Mouse (Mus musculus): ENCODE data around the gene Tmem102.
A peak's percentile ranks its signal among the peaks of the same experiment; 100 is the strongest.

Gene Tmem102

DNA sequence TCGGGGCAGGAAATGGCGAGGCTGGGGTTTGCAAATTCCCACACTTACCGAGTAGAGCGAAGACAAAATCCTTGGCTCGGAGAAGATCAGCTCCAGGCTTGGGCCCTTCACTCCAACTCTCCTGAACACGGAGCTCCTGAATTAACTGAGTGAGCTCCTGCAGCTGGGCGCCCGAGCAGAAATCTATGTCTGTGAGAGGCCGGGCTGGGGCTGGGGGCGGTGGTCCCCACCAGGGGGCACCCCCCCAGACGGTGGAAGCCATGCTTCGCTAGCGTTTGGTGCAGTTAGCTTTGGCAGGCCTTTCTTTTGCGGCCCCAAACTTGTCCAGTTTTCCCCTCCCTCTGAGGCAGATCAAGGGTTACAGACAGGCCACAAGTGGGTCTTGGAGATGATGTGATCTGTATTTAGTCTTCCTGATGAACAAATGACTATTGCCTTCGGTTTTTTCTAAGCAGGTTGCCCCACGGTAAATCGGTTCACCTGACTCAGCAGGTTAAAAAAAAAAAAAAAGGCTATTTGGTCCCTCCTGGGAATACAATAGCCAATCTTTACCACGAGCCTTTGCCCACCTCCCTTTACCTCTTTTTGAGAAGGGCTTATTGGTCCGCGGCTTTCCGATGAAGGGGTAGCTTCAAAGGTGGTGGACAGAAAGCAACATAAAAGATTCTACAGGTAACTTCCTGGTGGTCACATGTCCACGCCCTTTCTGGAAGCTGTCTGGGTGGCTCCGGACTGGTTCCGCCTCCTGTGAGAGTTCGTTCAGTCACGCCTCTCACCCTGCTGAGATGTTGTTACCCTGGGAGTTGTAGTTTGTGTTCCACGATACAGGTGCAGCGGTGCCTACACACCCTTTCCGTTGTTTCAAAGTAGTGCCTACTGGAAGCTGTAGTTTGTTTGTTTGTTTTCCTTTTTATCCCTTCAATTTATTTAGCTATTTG is at the start of gene Tmem102:
TSS of gene Tmem102 (minus strand) at position 653 of the 938 bp plus-strand sequence.
- DNase-seq (ENCODE audit: low spot score), result no peak

DNA sequence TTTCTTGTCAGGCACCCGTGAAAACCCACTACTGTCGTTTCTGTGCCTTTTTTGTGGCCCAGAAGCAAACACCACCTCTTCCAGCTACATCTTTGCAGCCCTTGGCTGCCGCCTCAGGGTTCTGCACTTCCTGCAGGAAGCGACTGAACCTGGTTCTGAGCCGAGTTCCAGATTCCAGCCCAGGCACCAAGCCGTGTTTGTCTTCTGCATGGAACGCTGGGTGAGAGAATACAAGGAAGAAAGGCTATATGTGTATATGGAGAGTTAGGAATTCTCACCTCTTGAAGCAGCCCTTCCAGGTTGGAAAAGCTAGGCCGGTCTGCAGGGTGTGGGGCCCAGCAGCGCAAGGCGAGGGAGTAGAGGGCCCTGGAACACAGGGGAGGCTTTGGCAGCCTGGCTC is 49.3 kb upstream of the Tmem102 start:
- DNase-seq (ENCODE audit: low spot score), result no peak

DNA sequence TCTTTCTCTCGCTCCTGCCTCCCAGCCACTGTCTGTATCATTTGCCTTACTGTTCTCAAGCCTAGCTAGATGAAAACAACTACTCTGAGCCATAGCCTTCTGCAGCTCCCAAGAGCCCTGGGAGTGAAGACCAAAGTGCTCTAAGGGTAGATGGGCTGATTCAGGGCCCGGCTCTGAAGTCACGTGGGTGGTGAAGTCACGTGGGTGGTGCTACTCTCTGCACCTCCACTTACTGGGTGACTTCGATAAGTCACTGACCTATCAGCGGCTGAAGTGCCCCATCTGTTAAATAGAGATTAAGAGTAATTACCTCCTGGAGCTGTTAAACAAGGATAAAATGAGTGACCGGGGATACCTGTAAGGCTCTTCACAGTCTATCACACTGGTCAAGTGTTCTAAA is 48.6 kb upstream of the Tmem102 start:
- DNase-seq (ENCODE audit: low spot score), result no peak

DNA sequence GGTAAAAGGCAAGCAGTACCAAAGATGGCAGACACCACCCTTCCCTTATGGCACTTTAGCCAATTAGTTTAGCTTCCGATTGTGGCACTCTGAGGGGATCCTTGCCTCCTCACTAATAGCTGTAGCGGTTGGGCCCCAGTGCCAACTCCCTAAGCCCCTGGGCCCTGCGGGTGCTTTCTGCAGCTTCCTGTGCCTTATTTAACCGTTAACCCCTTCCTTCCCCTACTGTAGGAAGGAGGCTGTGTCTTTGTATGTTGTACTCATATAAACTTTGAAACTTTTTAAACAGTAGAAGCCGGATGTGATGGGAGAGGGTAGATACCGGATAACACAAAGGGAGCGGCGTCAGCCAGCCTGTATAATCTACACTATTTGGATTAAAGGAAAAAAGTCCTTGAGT is 45.3 kb upstream of the Tmem102 start:
- DNase-seq (ENCODE audit: low spot score), result no peak

DNA sequence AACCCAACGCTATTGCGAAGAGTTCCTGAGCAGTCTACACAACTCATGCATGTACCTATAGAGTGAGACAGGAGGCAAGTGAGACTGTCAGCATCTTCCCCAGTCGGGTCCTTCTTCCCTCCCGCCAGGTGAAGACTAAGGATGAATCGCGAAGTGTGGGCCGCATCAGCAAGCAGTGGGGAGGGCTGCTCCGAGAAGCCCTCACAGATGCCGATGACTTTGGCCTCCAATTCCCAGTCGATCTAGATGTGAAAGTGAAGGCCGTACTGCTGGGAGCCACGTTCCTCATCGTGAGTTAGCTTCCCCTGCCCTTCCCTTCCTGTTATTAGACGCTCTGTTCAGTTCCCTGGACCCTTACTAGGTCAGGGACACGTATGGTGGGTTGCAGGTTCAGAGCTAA is 44.5 kb upstream of the Tmem102 start:
- DNase-seq (ENCODE audit: low spot score), result no peak

DNA sequence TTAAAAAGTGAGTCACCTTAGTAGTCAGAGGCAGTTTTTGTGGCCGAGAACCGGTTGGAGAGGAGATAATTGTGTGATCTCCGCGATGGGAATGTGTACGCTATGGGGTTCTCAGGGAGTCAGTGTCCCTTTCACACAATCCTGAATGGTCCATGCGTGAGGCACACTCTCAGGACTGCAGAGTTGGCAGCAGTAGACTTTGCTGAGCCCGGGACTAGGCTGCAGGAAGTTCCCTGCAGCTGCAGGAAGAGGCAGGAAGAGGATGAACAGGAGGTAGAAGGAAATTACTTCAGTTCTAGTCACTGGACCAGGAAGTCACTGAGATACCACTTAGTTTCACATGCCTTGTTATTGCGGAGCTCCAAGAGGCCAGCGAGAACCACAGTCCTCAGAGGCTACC is 43.7 kb upstream of the Tmem102 start:
- DNase-seq (ENCODE audit: low spot score), result no peak

DNA sequence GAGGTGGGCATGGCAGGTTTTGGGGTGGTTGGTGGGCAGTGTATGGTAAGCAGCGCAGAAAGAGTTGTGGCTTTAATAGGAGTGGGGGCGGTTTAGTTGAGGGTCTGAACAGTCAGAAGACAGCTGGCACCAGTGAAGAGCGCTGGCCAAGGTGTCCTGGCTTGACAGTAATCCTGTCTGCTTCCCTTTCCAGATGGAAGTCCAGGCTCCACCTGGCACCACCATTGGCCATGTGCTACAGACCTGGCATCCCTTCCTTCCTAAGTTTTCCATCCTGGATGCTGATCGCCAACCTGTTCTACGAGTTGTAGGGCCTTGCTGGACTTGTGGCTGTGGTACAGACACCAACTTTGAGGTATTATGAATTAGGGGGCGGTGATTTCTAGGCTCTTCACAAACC is 42.6 kb upstream of the Tmem102 start:
- no peak for DNase-seq (ENCODE audit: low spot score)

DNA sequence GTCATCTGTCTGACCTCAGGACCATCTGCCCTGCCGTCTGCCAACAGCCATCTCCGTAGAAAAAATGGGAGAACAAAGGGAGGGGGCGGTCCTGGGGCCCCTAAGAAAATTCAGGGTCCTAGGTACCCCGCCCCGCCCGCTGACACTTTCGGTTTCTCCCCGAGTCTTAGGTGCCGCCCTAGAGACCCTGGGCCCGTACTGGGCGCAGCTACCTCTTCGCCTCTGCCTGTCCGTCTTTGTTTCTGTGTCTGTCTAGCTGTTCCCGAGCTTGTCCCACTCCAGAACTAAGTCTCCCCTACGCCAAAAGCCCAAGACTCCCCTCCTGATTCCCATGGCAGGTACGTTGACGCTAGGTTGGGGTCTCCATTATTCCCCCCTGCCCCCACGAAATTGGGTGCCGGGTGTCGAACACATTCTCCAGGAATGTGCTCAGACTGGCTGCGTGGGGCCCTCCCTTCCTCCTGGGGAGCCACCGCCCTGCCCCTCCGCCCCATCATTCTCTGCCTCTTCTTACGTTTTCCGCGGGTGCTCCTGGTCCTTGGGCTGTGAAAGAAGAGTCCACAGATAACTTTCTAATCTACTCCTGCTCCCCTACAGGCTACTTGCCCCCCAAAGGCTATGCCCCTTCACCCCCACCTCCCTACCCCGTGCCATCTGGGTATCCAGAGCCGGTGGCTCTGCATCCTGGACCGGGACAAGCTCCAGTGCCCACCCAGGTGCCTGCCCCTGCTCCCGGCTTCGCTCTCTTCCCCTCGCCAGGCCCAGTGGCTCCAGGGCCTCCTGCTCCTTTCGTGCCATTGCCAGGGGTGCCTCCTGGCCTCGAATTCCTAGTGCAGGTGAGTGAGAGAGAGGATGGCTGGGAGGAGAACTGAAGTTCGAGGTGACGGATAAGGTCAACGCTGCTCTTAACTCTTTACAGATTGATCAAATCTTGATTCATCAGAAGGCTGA is 41.6 kb upstream of the Tmem102 start:
- no peak for DNase-seq (ENCODE audit: low spot score)

DNA sequence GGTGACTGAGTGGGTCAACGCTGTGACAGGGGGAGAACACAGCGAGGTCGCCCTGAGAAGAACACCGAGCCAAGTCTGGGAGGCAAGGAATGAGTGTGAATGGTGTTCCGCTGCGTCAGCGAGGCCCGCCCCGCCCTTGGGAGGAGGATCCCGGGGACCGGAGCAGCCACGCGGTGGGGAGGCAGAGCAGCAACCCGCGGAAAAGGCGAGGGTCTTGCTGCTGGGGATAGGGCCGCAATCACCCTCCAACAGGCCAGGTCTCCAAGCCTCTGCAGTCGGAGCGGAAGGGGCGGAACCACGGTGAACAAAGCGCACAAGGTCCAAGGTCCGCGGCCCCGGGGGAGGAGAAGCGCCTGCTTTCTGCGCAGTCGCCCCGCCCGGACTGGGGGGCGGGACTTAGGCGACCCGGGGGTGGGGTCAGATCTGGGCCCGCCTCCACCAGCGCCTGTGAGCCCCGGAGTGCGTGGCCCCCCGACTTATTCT is 40.8 kb upstream of the Tmem102 start, which contains the start of gene Plscr3:
TSS of gene Plscr3 (plus strand) at position 179 of the 483 bp plus-strand sequence.
- DNase-seq (ENCODE audit: low spot score), result peak; percentile 80

DNA sequence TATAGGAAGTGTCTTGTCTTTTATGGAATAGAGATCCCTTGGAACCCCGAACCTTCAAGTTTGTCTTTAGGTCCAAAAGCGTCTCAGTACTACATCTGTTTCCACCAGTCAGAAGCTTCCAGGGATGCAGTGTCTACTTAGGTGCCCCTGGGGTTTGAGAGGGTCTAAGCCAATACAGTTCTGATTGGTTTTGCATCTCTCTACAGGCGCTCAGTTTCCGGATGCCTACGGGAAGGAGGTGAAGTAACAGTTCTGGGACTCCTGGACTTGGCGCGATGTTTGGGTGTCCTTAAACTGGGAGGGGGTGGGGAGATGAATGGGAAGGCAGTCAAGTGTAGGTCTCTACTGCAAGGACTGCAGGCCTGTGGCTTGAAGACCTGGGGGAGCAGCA is 33.3 kb upstream of the Tmem102 start:
- DNase-seq (ENCODE audit: low spot score), result no peak

DNA sequence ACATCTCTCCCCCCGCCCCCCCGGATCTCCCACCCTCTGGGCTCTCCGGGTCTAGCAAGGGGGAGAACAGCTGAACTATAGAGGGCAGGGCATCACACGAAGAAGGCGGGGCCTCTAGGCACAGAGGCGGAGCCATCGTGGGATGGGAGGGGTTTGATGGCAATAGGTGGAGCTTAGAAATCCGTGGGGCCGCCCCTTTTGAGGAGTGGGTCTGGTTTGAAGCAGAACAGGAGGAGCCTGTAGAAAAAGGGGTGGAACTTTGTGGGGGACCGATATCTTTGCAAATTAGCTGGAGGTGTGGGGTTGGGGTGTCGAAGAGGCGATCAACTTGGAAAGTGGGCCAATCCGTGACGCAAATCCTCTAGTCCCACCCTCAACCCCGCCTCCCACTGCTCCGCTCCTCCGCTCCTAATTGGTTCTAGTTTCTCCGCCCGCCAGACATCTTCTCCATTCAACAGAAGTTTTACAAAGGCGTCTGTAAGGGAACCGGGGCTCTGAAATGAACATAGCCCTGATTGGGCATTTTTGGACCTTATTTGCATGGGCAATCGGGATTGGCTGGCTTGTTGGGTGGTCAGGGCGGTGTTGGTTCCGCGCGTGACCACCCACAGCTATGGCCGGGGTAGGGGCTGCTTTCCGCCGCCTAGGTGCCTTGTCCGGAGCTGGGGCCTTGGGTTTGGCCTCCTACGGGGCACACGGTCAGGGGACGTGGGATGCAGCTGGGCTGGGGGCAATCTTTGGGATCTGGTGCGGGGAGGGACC is 32.7 kb upstream of the Tmem102 start, which contains the start of gene Tmem256:
TSS of gene Tmem256 (plus strand) at position 563 of the 762 bp plus-strand sequence.
- peak; percentile 91 for DNase-seq (ENCODE audit: low spot score)

DNA sequence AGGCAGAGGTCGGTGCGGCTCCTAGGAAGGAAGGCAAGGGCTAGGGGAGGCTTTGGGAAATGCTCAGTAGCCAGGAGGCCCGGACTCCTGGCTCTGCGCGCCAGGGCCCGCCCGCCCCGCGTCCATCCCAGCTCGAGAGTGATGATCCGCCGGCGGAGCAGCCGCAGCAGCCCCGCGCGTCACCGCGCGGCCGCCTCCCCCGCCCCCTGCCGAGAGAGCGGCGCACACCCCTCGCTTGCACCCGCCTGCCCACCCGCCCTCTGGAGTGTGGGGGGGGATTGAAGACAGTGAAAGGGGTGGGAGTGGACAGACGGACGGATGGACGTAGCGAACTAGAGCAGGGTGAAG is 32.2 kb upstream of the Tmem102 start, which contains the start of gene Nlgn2:
TSS of gene Nlgn2 (minus strand) at position 181 of the 348 bp plus-strand sequence.
- no peak for DNase-seq (ENCODE audit: low spot score)

DNA sequence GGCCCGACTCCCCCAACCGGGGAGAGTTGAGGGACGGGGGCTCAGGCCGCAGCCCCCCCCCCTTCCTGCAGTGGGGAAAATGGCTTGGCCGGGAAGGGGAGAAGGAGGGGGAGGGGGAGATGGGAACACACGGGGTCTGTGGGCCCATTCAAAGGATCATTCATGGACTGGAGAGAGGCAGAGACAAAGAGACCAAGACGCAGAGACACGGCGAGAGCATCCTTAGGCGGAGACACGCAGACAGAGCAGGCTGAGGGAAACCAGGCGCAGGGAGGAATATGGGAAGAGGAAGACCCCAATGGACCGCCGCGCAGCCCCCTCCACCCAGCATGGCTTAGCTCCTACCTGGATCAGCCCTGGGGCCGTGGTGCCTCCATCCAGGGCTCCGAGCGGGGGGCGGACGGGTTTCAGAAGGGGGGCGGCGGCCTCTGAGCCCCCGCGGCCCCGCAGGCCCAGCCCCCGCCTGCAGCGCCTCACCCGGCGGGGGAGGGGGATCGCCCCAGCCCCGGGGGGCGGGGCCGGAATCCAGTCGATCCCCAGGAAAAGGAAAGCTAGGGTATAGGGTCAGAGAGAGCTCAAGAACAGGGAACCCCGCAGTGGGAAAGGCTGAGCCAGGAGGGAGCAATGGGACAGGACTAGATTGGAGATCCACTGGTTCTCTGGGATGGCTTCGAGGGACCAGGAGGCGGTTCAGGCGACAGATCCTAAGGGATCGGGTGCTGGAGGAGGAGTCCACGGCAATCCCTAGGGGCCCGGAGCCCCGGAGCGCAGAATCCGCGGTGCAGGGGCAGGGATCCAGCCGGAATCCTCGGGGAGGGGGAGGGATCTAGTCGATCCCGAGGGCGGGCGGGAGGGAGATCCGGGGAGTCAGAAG is 31.5 kb upstream of the Tmem102 start:
- DNase-seq (ENCODE audit: low spot score), result no peak

DNA sequence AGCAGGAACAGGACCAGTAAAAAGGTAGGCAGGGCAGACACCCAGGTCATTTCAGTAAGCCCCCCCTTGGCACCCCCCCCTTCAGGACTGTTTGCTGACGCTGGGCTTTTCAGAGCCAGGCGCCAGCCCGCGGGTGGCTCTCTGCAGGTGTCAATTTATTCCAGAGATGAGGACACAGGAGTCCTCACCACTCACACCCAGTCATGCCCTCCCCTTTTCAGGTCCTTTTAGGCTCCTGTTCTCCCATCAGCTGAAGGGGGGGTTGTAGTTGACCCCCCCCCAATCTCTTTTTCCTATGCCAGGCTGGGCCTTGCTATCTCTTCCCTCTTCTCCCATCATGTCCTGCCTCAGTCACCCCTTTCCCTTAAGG is 30.5 kb upstream of the Tmem102 start:
- no peak for DNase-seq (ENCODE audit: low spot score)

DNA sequence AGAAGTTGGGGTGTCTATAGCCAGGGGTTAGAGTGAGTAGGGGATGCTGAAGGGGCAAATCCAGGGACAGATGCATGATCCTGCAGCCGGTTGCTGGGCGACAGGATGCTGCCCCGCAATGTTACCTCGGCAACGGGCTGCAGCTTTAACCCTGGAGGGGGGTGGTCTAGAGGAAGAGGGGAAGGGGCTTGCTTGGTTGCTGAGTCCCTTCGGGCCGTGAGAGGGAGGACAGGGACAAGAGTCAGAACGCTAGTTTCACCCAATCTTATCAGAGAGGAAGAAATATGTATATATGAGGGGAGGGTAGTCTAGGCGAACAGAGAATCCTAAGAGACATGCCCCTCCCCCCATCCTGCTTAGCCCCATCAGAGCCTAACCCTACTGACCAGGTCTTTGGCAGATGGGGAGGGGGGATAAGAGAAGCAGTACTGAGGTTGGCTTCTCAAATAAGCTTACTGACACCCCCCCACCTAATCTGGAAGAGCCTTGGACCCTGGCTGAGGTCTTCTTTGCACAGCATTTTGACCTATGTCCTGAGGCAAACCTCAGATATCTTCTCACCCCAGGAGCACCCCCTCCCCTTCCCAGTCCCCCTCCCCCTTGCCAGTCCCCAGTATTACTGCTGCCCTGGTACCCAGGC is 30.0 kb upstream of the Tmem102 start:
- DNase-seq (ENCODE audit: low spot score), result no peak

DNA sequence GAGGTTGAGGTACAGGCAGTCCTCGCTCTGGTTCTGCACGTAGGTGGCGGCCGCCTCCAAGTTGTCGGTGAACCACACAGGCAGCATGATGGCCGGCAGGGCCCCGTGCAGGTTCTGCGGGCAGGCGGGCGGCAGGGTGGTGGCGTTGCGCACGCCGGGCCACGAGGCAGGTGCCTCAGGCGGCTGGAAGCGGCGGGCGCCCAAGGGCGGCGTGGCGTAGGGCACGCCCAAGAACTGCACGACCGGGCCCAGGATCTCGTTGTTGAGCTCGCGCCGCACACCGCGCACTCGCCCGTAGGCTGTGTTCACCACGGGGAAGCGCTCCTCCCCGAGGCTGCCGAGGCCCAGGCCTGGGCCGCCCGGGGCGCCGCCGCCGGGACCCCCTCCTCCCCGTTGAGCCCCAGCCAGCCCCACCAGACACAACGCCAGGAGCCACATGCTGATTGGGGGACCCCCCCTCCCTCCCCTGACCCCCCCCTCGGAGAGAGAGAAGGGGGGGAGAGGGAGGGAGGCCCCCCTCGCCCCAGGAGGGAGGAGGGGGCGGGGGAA is 28.7 kb upstream of the Tmem102 start:
- DNase-seq (ENCODE audit: low spot score), result peak; percentile 60

DNA sequence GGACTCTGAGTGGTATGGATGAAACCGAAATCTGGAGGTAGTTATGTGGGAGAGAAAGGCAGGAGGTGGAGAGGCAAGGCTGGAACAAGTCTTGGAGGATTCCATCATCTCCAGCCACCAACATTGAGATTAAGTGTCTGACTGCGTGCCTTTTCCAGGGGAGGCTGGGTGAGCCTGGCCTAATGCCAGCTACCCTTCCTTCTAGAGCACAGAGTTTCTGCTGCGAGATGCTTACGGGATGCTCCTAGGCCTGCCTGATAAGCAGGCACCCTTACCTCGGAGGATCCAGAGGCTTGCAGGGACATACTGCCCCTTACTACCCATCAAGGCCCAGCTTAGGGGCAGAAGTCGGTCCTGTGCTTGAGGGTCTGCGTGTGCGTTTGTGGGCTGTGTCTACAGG is 28.1 kb upstream of the Tmem102 start:
- no peak for DNase-seq (ENCODE audit: low spot score)

DNA sequence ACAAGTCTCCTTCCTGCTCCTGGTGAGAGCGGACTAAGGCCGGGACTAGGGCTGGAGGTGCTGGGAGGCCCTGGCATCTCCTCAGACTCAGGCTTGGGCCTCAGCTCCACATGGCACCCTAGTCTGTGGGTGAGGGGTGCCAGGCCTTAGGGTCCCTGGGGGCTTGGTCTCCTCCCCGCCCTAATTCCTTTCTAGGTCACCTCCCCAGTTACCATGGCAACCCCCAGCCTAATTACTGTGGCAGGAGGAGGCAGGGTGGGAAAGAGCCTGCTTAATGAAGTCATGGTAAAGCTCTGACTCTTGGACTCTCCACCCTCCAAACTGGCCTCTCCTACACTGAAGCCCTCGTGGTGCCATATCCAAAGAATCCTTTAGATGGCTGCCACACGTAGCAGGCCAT is 23.4 kb upstream of the Tmem102 start:
- DNase-seq (ENCODE audit: low spot score), result no peak

DNA sequence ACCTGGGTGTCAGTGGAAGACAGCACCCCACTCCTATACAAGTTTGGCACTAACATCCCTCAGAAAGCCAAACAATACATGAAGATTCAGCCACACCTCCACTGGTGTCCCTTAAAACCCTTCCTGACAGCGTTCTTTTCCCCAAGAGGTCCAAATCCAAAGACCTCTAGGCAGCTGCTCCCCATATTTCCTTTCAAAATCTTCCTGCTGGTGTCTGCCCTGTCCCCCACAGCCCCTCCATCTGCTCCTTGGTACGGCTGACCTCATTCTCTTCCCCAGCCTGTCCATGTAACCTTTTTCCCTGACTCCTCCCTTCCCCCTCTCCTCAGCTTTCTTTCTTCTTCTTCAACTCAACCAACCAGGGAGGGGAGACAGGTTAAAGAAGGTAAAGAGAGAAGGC is 18.0 kb upstream of the Tmem102 start:
- no peak for DNase-seq (ENCODE audit: low spot score)

DNA sequence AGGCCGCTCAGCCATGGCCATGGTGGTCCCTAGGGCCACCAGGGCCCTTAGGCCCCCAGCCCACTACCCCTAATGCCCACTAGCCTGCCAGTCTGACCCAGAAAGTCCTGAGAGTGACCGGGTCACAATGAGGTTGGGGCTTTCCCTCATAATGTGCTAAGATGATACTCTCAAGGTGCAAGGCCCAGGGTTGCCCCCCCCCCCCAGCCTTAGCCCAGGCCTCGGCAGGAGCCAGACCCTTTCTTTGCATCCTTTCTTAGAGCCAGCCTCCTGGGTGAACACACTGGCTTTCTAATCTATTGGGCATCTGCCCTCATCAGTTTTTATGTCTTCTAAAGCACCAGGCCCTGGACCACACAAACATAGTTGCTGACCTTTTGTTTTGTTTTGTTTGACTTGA is 16.7 kb upstream of the Tmem102 start, which contains the start of gene Spem1:
TSS of gene Spem1 (minus strand) at position 101 of the 400 bp plus-strand sequence.
- DNase-seq (ENCODE audit: low spot score), result no peak
